Mouse (Mus musculus): ENCODE measurements around the gene Cd8a. TPM values are rescaled to one million over a fixed set of nuclear protein-coding genes. Genes with fewer than 3 reads are reported as not detected.

Gene Cd8a
- polyA plus RNA-seq, 1 experiment from 2014 or later: not detected

GRCm38 (mm10) chr6:71381654-71382053, 8.4 kb downstream of the Cd8a start:
- Histone ChIP-seq H3K4me1 (ENCODE audit: control insufficient read depth, insufficient read depth, low read depth, low read length) (no peaks in the 10 kb centered on the region), H3K27me3 (replicated peaks; ENCODE audit: control insufficient read depth, insufficient read depth, low read length) (no peaks in the 10 kb centered on the region), H3K4me2 (ENCODE audit: low read length) (no peak overlapping the region), H3K9ac (ENCODE audit: low read depth, low read length) (no peak overlapping the region), H3K4me3 (ENCODE audit: low read length) (no peak overlapping the region), H3K27ac (ENCODE audit: low read depth, low read length) (no peak overlapping the region), H3K9me3 (ENCODE audit: control insufficient read depth, low read length) (no peaks in the 10 kb centered on the region), H3K36me3 (ENCODE audit: control insufficient read depth, insufficient read depth, low read length) (no peaks in the 10 kb centered on the region)
- WGBS: 94% methylated on average over 5 of the region's 5 CpGs
- ATAC-seq: no peak

GRCm38 (mm10) chr6:71390496-71390895, 17.3 kb downstream of the Cd8a start:
- 0 out of 2 replicates have a peak, but pooled peaks have one; percentile 48 for ATAC-seq
- no peaks in the 10 kb centered on the region for H3K4me1 ChIP-seq (ENCODE audit: control insufficient read depth, insufficient read depth, low read depth, low read length)
- no peaks in the 10 kb centered on the region for H3K9me3 ChIP-seq (ENCODE audit: control insufficient read depth, low read length)
- 90% methylated on average over 2 of the region's 2 CpGs for WGBS
- H3K27me3 ChIP-seq (replicated peaks; ENCODE audit: control insufficient read depth, insufficient read depth, low read length): no peaks in the 10 kb centered on the region
- H3K36me3 ChIP-seq (ENCODE audit: control insufficient read depth, insufficient read depth, low read length): peaks cover 4% of the 10 kb centered on the region; the same call in 1 of the 2 replicates
- no peak overlapping the region for H3K27ac ChIP-seq (ENCODE audit: low read depth, low read length)
- no peak overlapping the region for H3K9ac ChIP-seq (ENCODE audit: low read depth, low read length)
- no peak overlapping the region for H3K4me2 ChIP-seq (ENCODE audit: low read length)
- no peak overlapping the region for H3K4me3 ChIP-seq (ENCODE audit: low read length)

- no peak for ATAC-seq
- H3K9ac ChIP-seq (ENCODE audit: low read depth, low read length): no peak overlapping the region
- H3K27ac ChIP-seq (ENCODE audit: low read depth, low read length): no peak overlapping the region
- H3K9me3 ChIP-seq (ENCODE audit: control insufficient read depth, low read length): no peaks in the 10 kb centered on the region
- no peaks in the 10 kb centered on the region for H3K4me1 ChIP-seq (ENCODE audit: control insufficient read depth, insufficient read depth, low read depth, low read length)
- 0 out of 2 replicates have a peak, but pooled peaks cover 6% of the 10 kb centered on the region for H3K36me3 ChIP-seq (ENCODE audit: control insufficient read depth, insufficient read depth, low read length)
- no peaks in the 10 kb centered on the region for H3K27me3 ChIP-seq (replicated peaks; ENCODE audit: control insufficient read depth, insufficient read depth, low read length)
- H3K4me3 ChIP-seq (ENCODE audit: low read length): no peak overlapping the region
- no peak overlapping the region for H3K4me2 ChIP-seq (ENCODE audit: low read length)
- WGBS: 89% methylated on average over 1 of the region's 1 CpGs
Measured at GRCm38 (mm10) chr6:71396016-71396415, 22.8 kb downstream of the Cd8a start.

GRCm38 (mm10) chr6:71396761-71397160, 23.5 kb downstream of the Cd8a start:
- Histone ChIP-seq H3K4me3 (ENCODE audit: low read length) (no peak overlapping the region), H3K9me3 (ENCODE audit: control insufficient read depth, low read length) (no peaks in the 10 kb centered on the region), H3K4me1 (ENCODE audit: control insufficient read depth, insufficient read depth, low read depth, low read length) (no peaks in the 10 kb centered on the region), H3K36me3 (ENCODE audit: control insufficient read depth, insufficient read depth, low read length) (0 out of 2 replicates have a peak, but pooled peaks cover 6% of the 10 kb centered on the region), H3K9ac (ENCODE audit: low read depth, low read length) (no peak overlapping the region), H3K4me2 (ENCODE audit: low read length) (no peak overlapping the region), H3K27ac (ENCODE audit: low read depth, low read length) (no peak overlapping the region), H3K27me3 (replicated peaks; ENCODE audit: control insufficient read depth, insufficient read depth, low read length) (no peaks in the 10 kb centered on the region)
- WGBS: 90% methylated on average over 6 of the region's 6 CpGs
- no peak for ATAC-seq

- no peaks in the 10 kb centered on the region for H3K27me3 ChIP-seq (replicated peaks; ENCODE audit: control insufficient read depth, insufficient read depth, low read length)
- 75% methylated on average over 4 of the region's 4 CpGs for WGBS
- H3K4me2 ChIP-seq (ENCODE audit: low read length): no peak overlapping the region; the same call in 1 of the 2 replicates
- peak; percentile 82 for ATAC-seq
- no peaks in the 10 kb centered on the region for H3K9me3 ChIP-seq (ENCODE audit: control insufficient read depth, low read length)
- no peaks in the 10 kb centered on the region for H3K4me1 ChIP-seq (ENCODE audit: control insufficient read depth, insufficient read depth, low read depth, low read length)
- 0 out of 2 replicates have a peak, but pooled peaks cover 4% of the 10 kb centered on the region for H3K36me3 ChIP-seq (ENCODE audit: control insufficient read depth, insufficient read depth, low read length)
- H3K4me3 ChIP-seq (ENCODE audit: low read length): no peak overlapping the region
- H3K9ac ChIP-seq (ENCODE audit: low read depth, low read length): no peak overlapping the region
- H3K27ac ChIP-seq (ENCODE audit: low read depth, low read length): 0 out of 2 replicates have a peak overlapping the region, but pooled peaks have one; percentile 4
Measured at GRCm38 (mm10) chr6:71398829-71399609, 25.8 kb downstream of the Cd8a start.

GRCm38 (mm10) chr6:71414624-71415023, 41.4 kb downstream of the Cd8a start:
- Histone ChIP-seq H3K27me3 (replicated peaks; ENCODE audit: control insufficient read depth, insufficient read depth, low read length) (no peaks in the 10 kb centered on the region), H3K4me1 (ENCODE audit: control insufficient read depth, insufficient read depth, low read depth, low read length) (no peaks in the 10 kb centered on the region), H3K9me3 (ENCODE audit: control insufficient read depth, low read length) (no peaks in the 10 kb centered on the region), H3K4me3 (ENCODE audit: low read length) (no peak overlapping the region), H3K4me2 (ENCODE audit: low read length) (no peak overlapping the region), H3K36me3 (ENCODE audit: control insufficient read depth, insufficient read depth, low read length) (no peaks in the 10 kb centered on the region; the same call in 1 of the 2 replicates), H3K9ac (ENCODE audit: low read depth, low read length) (no peak overlapping the region), H3K27ac (ENCODE audit: low read depth, low read length) (no peak overlapping the region)
- whole genome bisulfite sequencing: 74% methylated on average over 4 of the region's 4 CpGs
- no peak for ATAC-seq

- no peaks in the 10 kb centered on the region for H3K4me1 ChIP-seq (ENCODE audit: control insufficient read depth, insufficient read depth, low read depth, low read length)
- ATAC-seq: no peak
- no peak overlapping the region for H3K4me3 ChIP-seq (ENCODE audit: low read length)
- WGBS: 90% methylated on average over 3 of the region's 3 CpGs
- H3K36me3 ChIP-seq (ENCODE audit: control insufficient read depth, insufficient read depth, low read length): no peaks in the 10 kb centered on the region; the same call in 1 of the 2 replicates
- no peak overlapping the region for H3K27ac ChIP-seq (ENCODE audit: low read depth, low read length)
- no peaks in the 10 kb centered on the region for H3K9me3 ChIP-seq (ENCODE audit: control insufficient read depth, low read length)
- no peaks in the 10 kb centered on the region for H3K27me3 ChIP-seq (replicated peaks; ENCODE audit: control insufficient read depth, insufficient read depth, low read length)
- no peak overlapping the region for H3K4me2 ChIP-seq (ENCODE audit: low read length)
- no peak overlapping the region for H3K9ac ChIP-seq (ENCODE audit: low read depth, low read length)
Measured at GRCm38 (mm10) chr6:71415446-71415845, 42.2 kb downstream of the Cd8a start.

DNA sequence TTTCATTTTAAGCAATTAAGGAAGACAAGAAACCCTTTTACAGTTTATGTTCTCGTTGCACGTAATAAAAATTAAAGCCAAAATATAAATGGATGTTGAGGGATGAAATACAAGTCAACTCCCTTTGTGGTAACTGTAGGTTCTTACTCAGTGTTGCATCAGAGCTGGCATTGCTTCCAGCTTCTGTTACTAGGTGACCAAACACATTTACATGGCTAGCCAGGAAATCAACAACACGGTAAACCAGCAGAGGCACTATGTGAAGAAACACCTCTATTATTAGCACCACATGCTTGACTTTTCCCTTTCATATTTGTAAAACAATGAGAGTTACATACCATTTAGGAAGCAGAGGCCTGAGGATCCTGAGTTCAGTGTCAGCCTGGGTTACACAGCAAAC, 45.6 kb downstream of the Cd8a start:
- Histone ChIP-seq H3K36me3 (ENCODE audit: control insufficient read depth, insufficient read depth, low read length) (no peaks in the 10 kb centered on the region), H3K4me1 (ENCODE audit: control insufficient read depth, insufficient read depth, low read depth, low read length) (no peaks in the 10 kb centered on the region), H3K9me3 (ENCODE audit: control insufficient read depth, low read length) (no peaks in the 10 kb centered on the region), H3K4me2 (ENCODE audit: low read length) (no peak overlapping the region), H3K9ac (ENCODE audit: low read depth, low read length) (no peak overlapping the region), H3K27me3 (replicated peaks; ENCODE audit: control insufficient read depth, insufficient read depth, low read length) (no peaks in the 10 kb centered on the region), H3K4me3 (ENCODE audit: low read length) (no peak overlapping the region), H3K27ac (ENCODE audit: low read depth, low read length) (no peak overlapping the region)
- whole genome bisulfite sequencing: 87% methylated on average over 3 of the region's 3 CpGs
- ATAC-seq: no peak

- H3K9ac ChIP-seq (ENCODE audit: low read depth, low read length): no peak overlapping the region
- WGBS: 91% methylated on average over 6 of the region's 6 CpGs
- ATAC-seq: no peak
- H3K9me3 ChIP-seq (ENCODE audit: control insufficient read depth, low read length): no peaks in the 10 kb centered on the region
- H3K4me3 ChIP-seq (ENCODE audit: low read length): no peak overlapping the region
- H3K27me3 ChIP-seq (replicated peaks; ENCODE audit: control insufficient read depth, insufficient read depth, low read length): no peaks in the 10 kb centered on the region
- no peak overlapping the region for H3K27ac ChIP-seq (ENCODE audit: low read depth, low read length)
- H3K36me3 ChIP-seq (ENCODE audit: control insufficient read depth, insufficient read depth, low read length): no peaks in the 10 kb centered on the region
- H3K4me2 ChIP-seq (ENCODE audit: low read length): no peak overlapping the region
- no peaks in the 10 kb centered on the region for H3K4me1 ChIP-seq (ENCODE audit: control insufficient read depth, insufficient read depth, low read depth, low read length)
Measured at GRCm38 (mm10) chr6:71420848-71421247, 47.6 kb downstream of the Cd8a start.

Measured in hindbrain, embryonic 16.5 days (tissue).